Mouse (Mus musculus) liver, postnatal 0 days (tissue): ENCODE data around the gene Galnt18. TPM values are rescaled to one million over a fixed set of nuclear protein-coding genes. Genes with fewer than 3 reads are reported as not detected.

Experiments used
- ATAC-seq: fragments of 200-750 bp; cut with Nextera tagmentation; 2 replicates; pipeline ENCODE4 v1.8.0; 2017; ENCODE audit warnings: mild to moderate bottlenecking, moderate library complexity
- DNase-seq: peaks from one replicate; pipeline ENCODE4 v3.0.0-alpha.2; 2016
- H3K27ac ChIP-seq: fragments of 300-500 bp; sonication (generic); 2 replicates; pipeline ENCODE4 v1.5.1; 2014; ENCODE audit warnings: antibody characterized with exemption, moderate library complexity, mild to moderate bottlenecking, low read depth
- H3K27me3 ChIP-seq: fragments of 300-500 bp; sonication (generic); 2 replicates; pipeline ENCODE4 v1.6.1; 2014; ENCODE audit warnings: low read length, control low read depth, mixed read lengths; ENCODE audit not compliant: insufficient read depth
- H3K36me3 ChIP-seq: fragments of 300-500 bp; sonication (generic); replicated peaks from 2 replicates; pipeline ENCODE4 v1.6.1; 2014; ENCODE audit warnings: mild to moderate bottlenecking, control low read depth, low read length, moderate library complexity, mixed read lengths; ENCODE audit not compliant: insufficient read depth
- H3K4me1 ChIP-seq: fragments of 300-500 bp; sonication (generic); 2 replicates; pipeline ENCODE4 v1.6.1; 2014; ENCODE audit warnings: antibody characterized with exemption, mild to moderate bottlenecking, control low read depth; ENCODE audit not compliant: insufficient read depth
- H3K4me2 ChIP-seq: fragments of 300-500 bp; sonication (generic); 2 replicates; pipeline ENCODE4 v1.6.1; 2014; ENCODE audit warnings: low read depth, mild to moderate bottlenecking, low read length, moderate library complexity, mixed read lengths
- H3K4me3 ChIP-seq: fragments of 300-500 bp; sonication (generic); 2 replicates; pipeline ENCODE4 v1.5.1; 2014; ENCODE audit warnings: low read depth, low read length
- H3K9ac ChIP-seq: fragments of 300-500 bp; sonication (generic); replicated peaks from 2 replicates; pipeline ENCODE4 v1.6.1; 2014; ENCODE audit warnings: mild to moderate bottlenecking, moderate library complexity
- H3K9me3 ChIP-seq: fragments of 300-500 bp; sonication (generic); 2 replicates; pipeline ENCODE4 v1.6.1; 2016; ENCODE audit warnings: mild to moderate bottlenecking, control low read depth, low read length, mixed read lengths
- CTCF ChIP-seq: sonication (generic); IDR thresholded peaks from 2 replicates; pipeline ENCODE4 v1.5.1; 2016; ENCODE audit warnings: antibody characterized with exemption, low read depth
- EP300 ChIP-seq: IDR thresholded peaks from 2 replicates; pipeline ENCODE4 v1.6.1; 2016; ENCODE audit warnings: antibody characterized with exemption, low read depth, mild to moderate bottlenecking
- whole genome bisulfite sequencing: fragments of 180-500 bp; shearing (Covaris S2); extraction: QIAGEN DNeasy Blood & Tissue Kit; methylation state at CpG from one replicate; pipeline ENCODE4 v1.1.7; 2014; ENCODE audit not compliant: insufficient replicate concordance; 5-methylcytosine and 5-hydroxymethylcytosine counted together
- polyA plus RNA-seq: library from polyadenylated mRNA; unstranded; fragments of >200 nt; fragmentation: Nextera tagmentation; extraction: Ambion mirVana; gene quantifications from 2 replicates; pipeline ENCODE4 v1.2.1, GENCODE M21; 2015

The Galnt18 gene
- polyA plus RNA-seq, 1 experiment from 2014 or later = 1.9 TPM

DNA sequence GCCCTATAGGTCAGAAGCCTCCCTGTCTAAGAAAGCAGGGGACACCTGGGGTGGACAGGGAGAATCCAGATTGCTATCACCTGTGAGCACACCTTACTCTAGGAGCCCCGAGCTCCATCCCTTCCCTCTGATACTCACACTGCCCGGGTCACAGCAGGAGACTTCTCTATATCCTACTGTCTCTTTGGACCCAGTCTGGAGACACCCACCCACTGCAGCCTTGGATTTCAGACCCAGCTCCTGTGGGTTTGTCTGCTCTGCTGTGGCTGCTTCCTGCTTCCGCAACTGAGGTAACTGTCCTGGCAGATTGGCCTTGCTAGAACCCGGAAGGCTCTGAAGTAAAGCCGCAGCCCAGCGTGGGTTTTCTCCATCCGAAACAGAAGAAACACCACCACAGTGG lies 1.6 kb downstream of the Galnt18 start:
- peak; percentile 12 for DNase-seq
- no peaks in the 10 kb centered on the region for H3K4me1 ChIP-seq
- no peaks in the 10 kb centered on the region for H3K9me3 ChIP-seq
- TF ChIP-seq CTCF (no peak), EP300 (no peak)
- H3K9ac ChIP-seq = no peak overlapping the region
- H3K36me3 ChIP-seq = no peaks in the 10 kb centered on the region
- peaks cover 34% of the 10 kb centered on the region for H3K27me3 ChIP-seq
- H3K4me3 ChIP-seq = peak overlapping the region; percentile 15; the same call in 1 of the 2 replicates
- 50% methylated on average over 7 of the region's 7 CpGs for WGBS
- H3K27ac ChIP-seq = no peak overlapping the region
- peak overlapping the region; percentile 42; the same call in 1 of the 2 replicates for H3K4me2 ChIP-seq
- no peak for ATAC-seq

GRCm38 (mm10) chr7:111777186-111777585 lies 2.6 kb downstream of the Galnt18 start:
- 65% methylated on average over 2 of the region's 2 CpGs for WGBS

GRCm38 (mm10) chr7:111776160-111776559 lies 3.6 kb downstream of the Galnt18 start:
- ATAC-seq (no peak), DNase-seq (no peak)
- Histone ChIP-seq H3K36me3 (no peaks in the 10 kb centered on the region), H3K4me1 (no peaks in the 10 kb centered on the region), H3K4me3 (no peak overlapping the region), H3K27ac (no peak overlapping the region), H3K9me3 (no peaks in the 10 kb centered on the region), H3K9ac (no peak overlapping the region), H3K27me3 (peaks cover 33% of the 10 kb centered on the region), H3K4me2 (no peak overlapping the region)
- TF ChIP-seq EP300 (no peak), CTCF (no peak)
- WGBS = 48% methylated on average over 7 of the region's 7 CpGs

More at GRCm38 (mm10) chr7:111777186-111777585, 2.6 kb downstream of the Galnt18 start:
- H3K4me3 ChIP-seq = no peak overlapping the region
- ATAC-seq (no peak), DNase-seq (no peak)
- H3K9me3 ChIP-seq = no peaks in the 10 kb centered on the region
- no peaks in the 10 kb centered on the region for H3K4me1 ChIP-seq
- H3K36me3 ChIP-seq = no peaks in the 10 kb centered on the region
- no peak overlapping the region for H3K4me2 ChIP-seq
- TF ChIP-seq EP300 (no peak), CTCF (no peak)
- H3K9ac ChIP-seq = no peak overlapping the region
- peaks cover 34% of the 10 kb centered on the region for H3K27me3 ChIP-seq
- H3K27ac ChIP-seq = no peak overlapping the region

DNA sequence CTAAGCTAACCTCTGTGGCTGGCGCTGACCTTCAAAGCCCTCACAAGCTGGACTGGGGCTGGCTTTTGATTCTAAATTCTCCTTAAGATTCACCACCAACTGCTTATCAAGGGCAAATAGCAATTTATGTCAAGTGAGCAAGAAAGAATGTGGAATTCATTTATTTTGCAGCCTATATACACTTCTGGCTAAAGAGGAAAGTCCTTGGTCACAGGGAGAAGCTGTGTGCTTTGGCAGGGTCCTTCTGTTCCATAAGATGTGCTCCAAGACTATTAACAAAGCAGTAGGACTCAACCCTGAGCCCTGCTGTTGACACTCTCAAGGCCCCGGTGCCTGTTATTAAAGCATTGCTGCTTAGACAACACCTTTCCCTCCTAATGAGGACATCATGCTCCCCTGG lies 7.4 kb downstream of the Galnt18 start:
- no peak overlapping the region for H3K9ac ChIP-seq
- TF ChIP-seq CTCF = no peak
- H3K36me3 ChIP-seq = no peaks in the 10 kb centered on the region
- DNase-seq (no peak), ATAC-seq (no peak)
- H3K4me3 ChIP-seq = no peak overlapping the region
- WGBS = 75% methylated on average over 2 of the region's 2 CpGs
- no peak overlapping the region for H3K27ac ChIP-seq
- no peak overlapping the region for H3K4me2 ChIP-seq
- H3K9me3 ChIP-seq = no peaks in the 10 kb centered on the region
- H3K27me3 ChIP-seq = no peaks in the 10 kb centered on the region
- no peaks in the 10 kb centered on the region for H3K4me1 ChIP-seq

GRCm38 (mm10) chr7:111771251-111771801 lies 8.5 kb downstream of the Galnt18 start:
- no peak for TF ChIP-seq CTCF
- 71% methylated on average over 8 of the region's 8 CpGs for WGBS
- H3K9ac ChIP-seq = no peak overlapping the region

GRCm38 (mm10) chr7:111770585-111770984 lies 9.2 kb downstream of the Galnt18 start:
- 76% methylated on average over 3 of the region's 3 CpGs for WGBS
- Histone ChIP-seq H3K9ac (no peak overlapping the region), H3K4me1 (no peaks in the 10 kb centered on the region), H3K9me3 (no peaks in the 10 kb centered on the region), H3K27ac (no peak overlapping the region), H3K4me2 (no peak overlapping the region), H3K4me3 (no peak overlapping the region), H3K36me3 (no peaks in the 10 kb centered on the region), H3K27me3 (no peaks in the 10 kb centered on the region)
- ATAC-seq = no peak
- DNase-seq = no peak
- TF ChIP-seq EP300 (no peak), CTCF (no peak)

More at GRCm38 (mm10) chr7:111771251-111771801, 8.5 kb downstream of the Galnt18 start:
- Histone ChIP-seq H3K4me3 (no peak overlapping the region), H3K36me3 (no peaks in the 10 kb centered on the region), H3K4me1 (no peaks in the 10 kb centered on the region), H3K27ac (no peak overlapping the region), H3K9me3 (no peaks in the 10 kb centered on the region), H3K27me3 (no peaks in the 10 kb centered on the region), H3K4me2 (no peak overlapping the region)
- ATAC-seq (no peak), DNase-seq (no peak)
